ENCODE assay signal across 10 mouse cellular contexts in genomic region chr1:118910693-118911426, GRCm38 (mm10).
DNase-seq lines count a peak whose midpoint lies in the region; ATAC-seq lines count a peak whose summit lies in the region.
"Had no signal": no experiment of that assay in that cellular context is flagged by ENCODE, and none has a peak within 500 bp of the region (broad histone marks: within the 10 kb centered on the region; RNA-seq: fewer than 3 reads in every experiment).

No protein-coding gene starts in this region.

- H3K4me3 ChIP-seq in hindbrain, embryonic 10.5 days = peak overlapping the region; percentile 21; the same call in 1 of the 2 replicates
- H3K4me3 ChIP-seq in midbrain, embryonic 15.5 days = no peak overlapping the region
- H3K4me3 ChIP-seq in intestine, embryonic 15.5 days (replicated peaks) = no peak overlapping the region
- H3K4me3 ChIP-seq: heart, embryonic 13.5 days; liver, embryonic 13.5 days had no signal

- peak overlapping the region; percentile 11; the same call in 1 of the 2 replicates for H3K4me2 ChIP-seq in midbrain, embryonic 15.5 days
- H3K4me2 ChIP-seq in intestine, embryonic 15.5 days (replicated peaks) = no peak overlapping the region
- H3K4me2 ChIP-seq: heart, embryonic 13.5 days; liver, embryonic 13.5 days had no signal

- peaks cover 26% of the 10 kb centered on the region for H3K27me3 ChIP-seq in hindbrain, embryonic 10.5 days (ENCODE audit: insufficient read depth, poor library complexity, severe bottlenecking)
- no peaks in the 10 kb centered on the region for H3K27me3 ChIP-seq in midbrain, embryonic 15.5 days (replicated peaks)
- H3K27me3 ChIP-seq in intestine, embryonic 15.5 days (replicated peaks) = no peaks in the 10 kb centered on the region
- H3K27me3 ChIP-seq: liver, embryonic 13.5 days had no signal

- no peaks in the 10 kb centered on the region for H3K36me3 ChIP-seq in hindbrain, embryonic 10.5 days
- H3K36me3 ChIP-seq in midbrain, embryonic 15.5 days (replicated peaks) = no peaks in the 10 kb centered on the region
- no peaks in the 10 kb centered on the region for H3K36me3 ChIP-seq in intestine, embryonic 15.5 days
- H3K36me3 ChIP-seq: heart, embryonic 13.5 days; liver, embryonic 13.5 days had no signal

- H3K4me1 ChIP-seq in hindbrain, embryonic 10.5 days (replicated peaks) = peaks cover 65% of the 10 kb centered on the region
- peaks cover 39% of the 10 kb centered on the region for H3K4me1 ChIP-seq in midbrain, embryonic 15.5 days
- peaks cover 20% of the 10 kb centered on the region; the same call in 1 of the 2 replicates for H3K4me1 ChIP-seq in intestine, embryonic 15.5 days (replicated peaks)
- H3K4me1 ChIP-seq: liver, embryonic 13.5 days had no signal

- H3K9me3 ChIP-seq in hindbrain, embryonic 10.5 days = no peaks in the 10 kb centered on the region
- H3K9me3 ChIP-seq in midbrain, embryonic 15.5 days = no peaks in the 10 kb centered on the region
- H3K9me3 ChIP-seq in intestine, embryonic 15.5 days = no peaks in the 10 kb centered on the region
- H3K9me3 ChIP-seq: heart, embryonic 13.5 days; liver, embryonic 13.5 days had no signal

- WGBS in hindbrain, embryonic 10.5 days = 12% methylated on average over 13 of the region's 13 CpGs
- 7% methylated on average over 13 of the region's 13 CpGs for WGBS in midbrain, embryonic 15.5 days
- 45% methylated on average over 13 of the region's 13 CpGs for WGBS in intestine, embryonic 15.5 days

- ATAC-seq in midbrain, embryonic 15.5 days (replicated peaks) = peak; percentile 38
- no peak for ATAC-seq in intestine, embryonic 15.5 days

- H3K27ac ChIP-seq in hindbrain, embryonic 10.5 days = peak overlapping the region; percentile 86
- peak overlapping the region; percentile 64 for H3K27ac ChIP-seq in midbrain, embryonic 15.5 days
- H3K27ac ChIP-seq in intestine, embryonic 15.5 days = no peak overlapping the region
- H3K27ac ChIP-seq: heart, embryonic 13.5 days; liver, embryonic 13.5 days had no signal

- DNase-seq in ES-CJ7 (ENCODE audit: low read depth, low spot score) = peak; percentile 29
- peak; percentile 52 for DNase-seq in embryo, embryonic 9.5 days (ENCODE audit: extremely low spot score)
- DNase-seq in hindbrain, embryonic 10.5 days (ENCODE audit: low spot score) = peak; percentile 68
- no peak for DNase-seq in ovary, adult 18-20 months (ENCODE audit: low spot score)
- no peak for DNase-seq in thymus, postnatal 25 days
- DNase-seq: kidney, adult 2 months; liver, embryonic 13.5 days had no signal

- H3K9ac ChIP-seq in midbrain, embryonic 15.5 days = 0 out of 2 replicates have a peak overlapping the region, but pooled peaks have one; percentile 12
- H3K9ac ChIP-seq in intestine, embryonic 15.5 days = no peak overlapping the region
- H3K9ac ChIP-seq: heart, embryonic 13.5 days; liver, embryonic 13.5 days had no signal

Comparison
In these comparisons a context has a peak if more than half of its experiments do, and no peak if none do; other contexts are left out.
1. DNase-seq: peak in ES-CJ7 (single experiment), embryo, embryonic 9.5 days (single experiment) and hindbrain, embryonic 10.5 days (single experiment); none in ovary, adult 18-20 months (single experiment) and thymus, postnatal 25 days (single experiment).